Comparison of ENCODE assay signal across 13 mouse cellular contexts in the genomic region with DNA sequence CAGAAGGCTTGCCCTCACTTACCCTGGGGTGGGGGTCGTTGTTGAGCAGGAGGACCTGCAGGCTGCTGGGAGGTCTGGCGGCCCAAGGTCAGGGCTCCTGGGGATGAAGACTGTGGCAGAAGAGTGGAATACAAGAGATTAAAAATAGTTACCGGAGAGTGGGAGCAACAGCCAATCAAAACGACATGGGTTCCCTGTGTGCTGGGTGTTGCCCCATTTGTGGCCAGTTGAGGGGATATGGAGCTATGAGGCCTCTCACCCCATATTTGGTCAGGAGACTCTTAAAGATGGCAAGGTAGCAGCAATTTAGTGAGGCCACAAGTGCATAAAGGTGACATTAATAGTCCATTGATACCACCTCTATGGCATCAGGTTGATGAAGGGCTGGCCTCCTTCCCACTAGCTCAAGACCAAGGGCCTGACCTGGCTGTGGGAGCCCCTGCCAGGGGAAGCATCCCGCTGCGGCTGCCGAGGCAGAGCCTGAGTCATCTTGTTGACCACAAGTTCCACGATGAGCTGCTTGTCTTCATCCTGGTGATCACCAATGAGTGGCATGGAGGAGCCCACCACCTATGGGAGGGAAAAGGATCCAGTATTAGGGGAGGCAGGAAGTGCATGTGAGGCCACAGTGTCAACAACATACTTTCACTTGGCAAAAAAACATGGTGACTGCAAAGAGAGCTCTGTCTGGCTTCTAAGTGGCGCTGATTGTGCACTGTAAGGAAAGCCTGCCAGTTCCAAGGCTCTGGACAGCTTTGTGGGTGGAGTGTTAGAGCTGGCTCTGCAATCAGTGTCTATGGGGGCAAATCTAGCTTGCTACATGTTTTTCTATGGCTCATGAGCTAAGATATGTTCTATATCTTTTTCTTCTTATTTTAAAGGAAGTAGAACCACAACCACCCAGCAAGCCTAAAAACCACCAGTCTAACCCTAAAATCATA. TPM values are rescaled to one million over a fixed set of nuclear protein-coding genes. Genes with fewer than 3 reads are reported as not detected.
DNase-seq lines count a peak whose midpoint lies in the region; ATAC-seq lines count a peak whose summit lies in the region.
"Had no signal": no experiment of that assay in that cellular context is flagged by ENCODE, and none has a peak within 500 bp of the region (broad histone marks: within the 10 kb centered on the region; RNA-seq: fewer than 3 reads in every experiment).

No protein-coding gene starts in this region.

- 0 out of 2 replicates have a peak overlapping the region, but pooled peaks have one; percentile 50 for H3K9ac ChIP-seq in heart, embryonic 16.5 days (ENCODE audit: low read length)
- H3K9ac ChIP-seq: hindbrain, embryonic 15.5 days had no signal

- H3K27me3 ChIP-seq in heart, embryonic 16.5 days (ENCODE audit: control insufficient read depth, insufficient read depth, low read length): no peaks in the 10 kb centered on the region
- H3K27me3 ChIP-seq: hindbrain, embryonic 15.5 days had no signal

- no peak for ATAC-seq in heart, embryonic 16.5 days (replicated peaks; ENCODE audit: extremely low read depth, insufficient read depth, low FRiP score)
- no peak for ATAC-seq in monocyte, adult 5-6 weeks (replicated peaks; ENCODE audit: insufficient number of reproducible peaks, low FRiP score, low TSS enrichment, poor library complexity, severe bottlenecking)
- ATAC-seq: CD4-positive, CD25-positive, alpha-beta regulatory T cell, adult 4 months had no signal

- DNase-seq in heart, adult 11 months: peak; percentile 91
- DNase-seq in heart, postnatal 25 days (ENCODE audit: low spot score): no peak
- DNase-seq in right cerebral cortex, adult 18-20 months: peak; percentile 35
- DNase-seq in right cerebral cortex, adult 2 months (ENCODE audit: low spot score in 2 of 2): no peak
- no peak for DNase-seq in urinary bladder, postnatal 25 days (ENCODE audit: low spot score)
- DNase-seq in layer of hippocampus, adult 9-10 months (ENCODE audit: low spot score): no peak
- DNase-seq: embryo, embryonic 11 days; lung, adult 18-20 months; thymus, postnatal 36 days had no signal

- H3K27ac ChIP-seq in heart, embryonic 16.5 days (ENCODE audit: low read length): no peak overlapping the region
- H3K27ac ChIP-seq: hindbrain, embryonic 15.5 days had no signal

- H3K4me1 ChIP-seq in heart, embryonic 16.5 days (ENCODE audit: control insufficient read depth, insufficient read depth, low read length): peaks cover 11% of the 10 kb centered on the region
- H3K4me1 ChIP-seq: hindbrain, embryonic 15.5 days had no signal

- H3K36me3 ChIP-seq in heart, embryonic 16.5 days (ENCODE audit: control insufficient read depth, insufficient read depth): no peaks in the 10 kb centered on the region
- H3K36me3 ChIP-seq: hindbrain, embryonic 15.5 days had no signal

- no peaks in the 10 kb centered on the region; the same call in 1 of the 2 replicates for H3K9me3 ChIP-seq in heart, embryonic 16.5 days (replicated peaks; ENCODE audit: control insufficient read depth, low read length)
- H3K9me3 ChIP-seq: hindbrain, embryonic 15.5 days had no signal

- WGBS in heart, embryonic 16.5 days: 74% methylated on average over 9 of the region's 9 CpGs

- no peak overlapping the region for H3K4me3 ChIP-seq in heart, embryonic 16.5 days (ENCODE audit: low read length)
- H3K4me3 ChIP-seq: hindbrain, embryonic 15.5 days had no signal

- intact Hi-C loops in heart, postnatal 25 days (cut with DNase I): no loop called here

- H3K4me2 ChIP-seq in heart, embryonic 16.5 days (ENCODE audit: low read depth, low read length): no peak overlapping the region; the same call in 1 of the 2 replicates
- H3K4me2 ChIP-seq: hindbrain, embryonic 15.5 days had no signal

RNA-seq across cellular contexts. Expression of a gene that starts 6.5 kb away (rescaled TPM):
- total RNA-seq in heart, postnatal 25 days (2021): 1 to 10 TPM; 5.5 to 7.1 TPM
- 21.7 and 22.0 TPM in 2 replicates for polyA plus RNA-seq in heart, embryonic 16.5 days (2015; fragmentation: Nextera tagmentation; extraction: Ambion mirVana)
- not detected in 3 replicates for total RNA-seq in monocyte, adult 5-6 weeks (2017)

RNA-seq across cellular contexts. Expression of a gene that starts 57.4 kb away (rescaled TPM):
- total RNA-seq in heart, postnatal 25 days (2021): under 1 TPM; 0.36 to 0.39 TPM
- 0.15 and 0.21 TPM in 2 replicates for polyA plus RNA-seq in heart, embryonic 16.5 days (2015; fragmentation: Nextera tagmentation; extraction: Ambion mirVana)
- total RNA-seq in monocyte, adult 5-6 weeks (2017): 0.19 TPM in 1 of 3 replicates, not detected in the others

Comparison
In these comparisons a context has a peak if more than half of its experiments do, and no peak if none do; other contexts are left out.
1. DNase-seq: peak in heart, adult 11 months (single experiment) and right cerebral cortex, adult 18-20 months (single experiment); none in heart, postnatal 25 days (single experiment), right cerebral cortex, adult 2 months (0 of 2), urinary bladder, postnatal 25 days (single experiment) and layer of hippocampus, adult 9-10 months (single experiment).